Mouse (Mus musculus) G1E (cell line): ENCODE results near the gene Ppp3ca.

ENCODE experiments used
- CTCF ChIP-seq: IDR thresholded peaks from 2 replicates; pipeline ENCODE4 v1.5.1; 2012; ENCODE audit warnings: low read depth, low read length, inconsistent platforms, mixed read lengths
- GATA1 ChIP-seq: IDR thresholded peaks from 2 replicates; pipeline ENCODE4 v1.6.1; 2012; ENCODE audit warnings: borderline replicate concordance, low read length, inconsistent platforms, mixed read lengths
- POLR2AphosphoS5 ChIP-seq: IDR thresholded peaks from 2 replicates; pipeline ENCODE4 v1.6.1; 2012; ENCODE audit warnings: low read depth, low read length, inconsistent platforms; ENCODE audit not compliant: insufficient replicate concordance
- TAL1 ChIP-seq: conservative IDR thresholded peaks from 2 replicates; pipeline ENCODE4 v1.6.1; 2012; ENCODE audit warnings: low read depth, low read length, inconsistent platforms, mixed read lengths

DNA sequence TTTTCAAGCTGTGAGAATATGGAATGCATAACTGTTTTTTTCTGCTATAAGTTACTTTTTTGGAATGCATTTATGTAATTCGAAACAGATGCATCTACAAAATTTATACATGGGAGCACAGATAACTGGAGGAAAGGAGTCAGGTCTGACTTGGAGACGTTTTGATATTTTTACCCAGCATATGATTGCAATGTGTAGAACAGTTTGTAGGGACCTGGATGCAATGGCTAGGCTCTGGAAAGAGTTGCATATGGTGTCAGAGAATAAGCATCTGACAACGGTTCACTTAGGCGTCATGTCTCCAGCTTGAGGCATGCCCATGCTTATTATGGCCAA lies 311.6 kb downstream of the Ppp3ca start:
- TF ChIP-seq CTCF (no peak), GATA1 (no peak), TAL1 (no peak), POLR2AphosphoS5 (no peak)
